Mouse (Mus musculus) cortical plate, adult 2 months (tissue): ENCODE measurements around the gene Gm43302.
"Not testable (repeated sequence)": the region's sequence is repeated elsewhere in the genome, so short reads cannot be mapped to it uniquely, and the experiment has no call there.

ENCODE experiments used
- CTCF ChIP-seq: fragments of 200-500 bp; IDR thresholded peaks from 2 replicates; pipeline ENCODE4 v1.5.1; 2011; ENCODE audit warnings: mild to moderate bottlenecking, control low read depth, low read length; ENCODE audit not compliant: insufficient read depth; ENCODE audit errors: extremely low read depth
- POLR2A ChIP-seq: fragments of 200-500 bp; IDR thresholded peaks from 2 replicates; pipeline ENCODE4 v1.6.1; 2011; ENCODE audit warnings: mild to moderate bottlenecking, low read length, control low read depth; ENCODE audit not compliant: insufficient read depth; ENCODE audit errors: extremely low read depth

- not testable (repeated sequence) for TF ChIP-seq POLR2A, CTCF
These were observed 57.5 kb downstream of the Gm43302 start for GRCm38 (mm10) chr5:105236040-105236439.
